Mouse (Mus musculus) large intestine, adult 2 months (tissue): ENCODE data around the gene Gm13285. TPM values are rescaled to one million over a fixed set of nuclear protein-coding genes. Genes with fewer than 3 reads are reported as not detected.
"Not testable (repeated sequence)": the region's sequence is repeated elsewhere in the genome, so short reads cannot be mapped to it uniquely, and the experiment has no call there.

Experiments used
- DNase-seq: peaks from one replicate; pipeline ENCODE4 v3.0.0-alpha.2; 2012; ENCODE audit warnings: low read depth, low spot score
- WGBS: fragments of 180-500 bp; shearing (Covaris S2); methylation state at CpG from one replicate; pipeline ENCODE4 v1.1.7; 2018; 5-methylcytosine and 5-hydroxymethylcytosine counted together
- polyA plus RNA-seq: library from polyadenylated mRNA; depleted of rRNA; stranded (reverse); fragments of >200 nt; gene quantifications from 2 replicates; pipeline ENCODE4 v1.2.3, GENCODE M21; 2012; rRNA removed

The Gm13285 gene
- polyA plus RNA-seq = not detected in 2 replicates

GRCm38 (mm10) chr4:88799365-88799764 lies at the start of gene Gm13285:
Gene Gm13285 (plus strand): TSS chr4:88799665.
- WGBS = 16% methylated on average over 6 of the region's 7 CpGs
- not testable (repeated sequence) for DNase-seq

GRCm38 (mm10) chr4:88749926-88750325 lies 49.5 kb upstream of the Gm13285 start:
- 69% methylated on average over 6 of the region's 6 CpGs for WGBS
- no peak for DNase-seq

- WGBS = 84% methylated on average over 15 of the region's 15 CpGs
- DNase-seq = not testable (repeated sequence)
These were observed 44.6 kb upstream of the Gm13285 start, which contains the start of gene Gm13271 for GRCm38 (mm10) chr4:88754818-88755340. Gene Gm13271 (plus strand): TSS chr4:88754868.

- DNase-seq = not testable (repeated sequence)
- WGBS = 8% methylated on average over 29 of the region's 31 CpGs
These were observed 42.6 kb upstream of the Gm13285 start for GRCm38 (mm10) chr4:88756581-88757513.

GRCm38 (mm10) chr4:88757628-88758031 lies 41.8 kb upstream of the Gm13285 start:
- DNase-seq = peak; percentile 35
- WGBS = under 1% methylated on average over 21 of the region's 21 CpGs

- 83% methylated on average over 9 of the region's 9 CpGs for WGBS
- not testable (repeated sequence) for DNase-seq
These were observed 40.7 kb upstream of the Gm13285 start for GRCm38 (mm10) chr4:88758751-88759150.

GRCm38 (mm10) chr4:88759610-88760268 lies 39.7 kb upstream of the Gm13285 start, which contains the start of gene Gm13283:
Gene Gm13283 (plus strand): TSS chr4:88760119.
- DNase-seq = not testable (repeated sequence)
- WGBS = 19% methylated on average over 10 of the region's 14 CpGs

- peak; percentile 51 for DNase-seq
- 0% methylated on average over 24 of the region's 28 CpGs for WGBS
These were observed 39.0 kb upstream of the Gm13285 start for GRCm38 (mm10) chr4:88760431-88760830.

- WGBS = 70% methylated on average over 6 of the region's 8 CpGs
- not testable (repeated sequence) for DNase-seq
These were observed 37.7 kb upstream of the Gm13285 start for GRCm38 (mm10) chr4:88761776-88762175.

GRCm38 (mm10) chr4:88762341-88762740 lies 37.1 kb upstream of the Gm13285 start:
- WGBS = 49% methylated on average over 9 of the region's 9 CpGs
- not testable (repeated sequence) for DNase-seq

GRCm38 (mm10) chr4:88763384-88764018 lies 36.0 kb upstream of the Gm13285 start:
- 3% methylated on average over 34 of the region's 42 CpGs for WGBS
- peak; percentile 25 for DNase-seq

GRCm38 (mm10) chr4:88773534-88773933 lies 25.9 kb upstream of the Gm13285 start, which contains the start of gene Gm13290:
Gene Gm13290 (plus strand): TSS chr4:88773834.
- not testable (repeated sequence) for DNase-seq
- no CpG with 5 or more reads among the region's 32 CpGs for WGBS

- no CpG with 5 or more reads among the region's 29 CpGs for WGBS
- DNase-seq = not testable (repeated sequence)
These were observed 22.8 kb upstream of the Gm13285 start, which contains the start of gene Gm13289 for GRCm38 (mm10) chr4:88776622-88777021. Gene Gm13289 (plus strand): TSS chr4:88776922.

GRCm38 (mm10) chr4:88779550-88779949 lies 19.9 kb upstream of the Gm13285 start, which contains the start of gene Gm13272:
Gene Gm13272 (plus strand): TSS chr4:88779850.
- DNase-seq = not testable (repeated sequence)
- no CpG with 5 or more reads among the region's 29 CpGs for WGBS

- 60% methylated on average over 16 of the region's 18 CpGs for WGBS
- not testable (repeated sequence) for DNase-seq
These were observed 19.1 kb upstream of the Gm13285 start for GRCm38 (mm10) chr4:88780320-88780719.

GRCm38 (mm10) chr4:88781831-88782230 lies 17.6 kb upstream of the Gm13285 start, which contains the start of gene Ifnz:
Gene Ifnz (plus strand): TSS chr4:88782131.
- WGBS = 18% methylated on average over 4 of the region's 7 CpGs
- not testable (repeated sequence) for DNase-seq

- 0% methylated on average over 16 of the region's 31 CpGs for WGBS
- not testable (repeated sequence) for DNase-seq
These were observed 17.1 kb upstream of the Gm13285 start for GRCm38 (mm10) chr4:88782335-88782734.

GRCm38 (mm10) chr4:88785409-88785808 lies 14.1 kb upstream of the Gm13285 start, which contains the start of gene Gm13276:
Gene Gm13276 (plus strand): TSS chr4:88785709.
- DNase-seq = not testable (repeated sequence)
- WGBS = no CpG with 5 or more reads among the region's 27 CpGs

- not testable (repeated sequence) for DNase-seq
- 0% methylated on average over 4 of the region's 28 CpGs for WGBS
These were observed 11.1 kb upstream of the Gm13285 start, which contains the start of gene Gm13277 for GRCm38 (mm10) chr4:88788402-88788801. Gene Gm13277 (plus strand): TSS chr4:88788632.
